Mouse (Mus musculus): Measurements from ENCODE around the gene Tbrg4. TPM values are rescaled to one million over a fixed set of nuclear protein-coding genes. Genes with fewer than 3 reads are reported as not detected.
A peak's percentile ranks its signal among the peaks of the same experiment; 100 is the strongest.
"Not testable (repeated sequence)": the region's sequence is repeated elsewhere in the genome, so short reads cannot be mapped to it uniquely, and the experiment has no call there.

Tbrg4 gene
- polyA plus RNA-seq, 1 experiment from 2014 or later, result 25.7 TPM

GRCm38 (mm10) chr11:6654903-6655302 is 29.0 kb upstream of the Tbrg4 start:
- Histone ChIP-seq H3K27ac (no peak overlapping the region), H3K9ac (no peak overlapping the region), H3K9me3 (ENCODE audit: control insufficient read depth, low read length) (no peaks in the 10 kb centered on the region), H3K4me1 (replicated peaks; ENCODE audit: control insufficient read depth, insufficient read depth, low read length) (peaks cover 6% of the 10 kb centered on the region; the same call in 1 of the 2 replicates), H3K4me3 (replicated peaks; ENCODE audit: low read length) (no peak overlapping the region), H3K36me3 (replicated peaks; ENCODE audit: control insufficient read depth, insufficient read depth) (no peaks in the 10 kb centered on the region), H3K4me2 (replicated peaks) (no peak overlapping the region), H3K27me3 (ENCODE audit: control insufficient read depth, insufficient read depth, low read length) (no peaks in the 10 kb centered on the region)
- ATAC-seq (ENCODE audit: low FRiP score), result peak; percentile 85
- peak; percentile 98 for DNase-seq (ENCODE audit: low spot score)
- WGBS, result 1% methylated on average over 2 of the region's 2 CpGs

DNA sequence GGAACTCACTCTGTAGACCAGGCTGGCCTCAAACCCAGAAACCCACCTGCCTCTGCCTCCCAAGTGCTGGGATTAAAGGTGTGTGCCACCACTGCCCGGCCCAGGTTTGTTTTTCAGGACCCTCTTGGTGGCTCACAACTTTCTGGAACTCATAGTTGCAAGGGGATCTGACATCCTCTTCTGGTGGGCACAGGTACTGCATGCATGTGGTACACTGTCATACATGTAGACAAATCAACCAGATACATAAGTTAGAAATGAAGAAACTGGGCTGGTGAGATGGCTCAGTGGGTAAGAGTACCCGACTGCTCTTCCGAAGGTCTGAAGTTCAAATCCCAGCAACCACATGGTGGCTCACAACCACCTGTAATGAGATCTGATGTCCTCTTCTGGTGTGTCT is 27.1 kb upstream of the Tbrg4 start:
- ATAC-seq (ENCODE audit: low FRiP score); H3K4me1 ChIP-seq (replicated peaks; ENCODE audit: control insufficient read depth, insufficient read depth, low read length); H3K4me2 ChIP-seq (replicated peaks); H3K27ac ChIP-seq; H3K9ac ChIP-seq; H3K9me3 ChIP-seq (ENCODE audit: control insufficient read depth, low read length); H3K36me3 ChIP-seq (replicated peaks; ENCODE audit: control insufficient read depth, insufficient read depth); DNase-seq (ENCODE audit: low spot score); H3K4me3 ChIP-seq (replicated peaks; ENCODE audit: low read length); H3K27me3 ChIP-seq (ENCODE audit: control insufficient read depth, insufficient read depth, low read length): not testable (repeated sequence)
- 86% methylated on average over 3 of the region's 3 CpGs for WGBS

DNA sequence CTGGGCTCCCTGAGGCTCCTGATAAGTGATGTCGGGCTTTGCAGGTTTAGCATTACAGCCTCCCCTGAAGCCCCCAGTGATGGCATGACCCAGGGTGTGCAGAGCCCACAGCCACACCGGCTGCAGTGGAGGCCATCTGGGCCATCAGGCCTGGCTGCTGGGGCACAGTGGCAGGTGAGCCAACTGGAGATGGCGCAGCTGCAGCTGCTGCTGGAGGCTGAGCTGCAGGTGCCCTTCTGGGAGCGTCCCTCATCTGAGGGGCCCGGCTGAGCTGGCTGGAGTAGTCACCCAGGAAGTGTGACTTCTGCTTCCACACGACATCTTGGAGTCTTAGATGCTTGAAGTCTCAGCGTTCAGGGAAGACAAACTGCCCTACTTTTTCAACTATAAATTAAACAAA is 24.7 kb upstream of the Tbrg4 start:
- Histone ChIP-seq H3K4me2 (replicated peaks) (no peak overlapping the region), H3K4me3 (replicated peaks; ENCODE audit: low read length) (no peak overlapping the region), H3K9ac (no peak overlapping the region), H3K9me3 (ENCODE audit: control insufficient read depth, low read length) (no peaks in the 10 kb centered on the region), H3K27me3 (ENCODE audit: control insufficient read depth, insufficient read depth, low read length) (no peaks in the 10 kb centered on the region), H3K36me3 (replicated peaks; ENCODE audit: control insufficient read depth, insufficient read depth) (no peaks in the 10 kb centered on the region), H3K27ac (no peak overlapping the region), H3K4me1 (replicated peaks; ENCODE audit: control insufficient read depth, insufficient read depth, low read length) (no peaks in the 10 kb centered on the region)
- no peak for ATAC-seq (ENCODE audit: low FRiP score)
- no peak for DNase-seq (ENCODE audit: low spot score)
- 66% methylated on average over 7 of the region's 7 CpGs for WGBS

DNA sequence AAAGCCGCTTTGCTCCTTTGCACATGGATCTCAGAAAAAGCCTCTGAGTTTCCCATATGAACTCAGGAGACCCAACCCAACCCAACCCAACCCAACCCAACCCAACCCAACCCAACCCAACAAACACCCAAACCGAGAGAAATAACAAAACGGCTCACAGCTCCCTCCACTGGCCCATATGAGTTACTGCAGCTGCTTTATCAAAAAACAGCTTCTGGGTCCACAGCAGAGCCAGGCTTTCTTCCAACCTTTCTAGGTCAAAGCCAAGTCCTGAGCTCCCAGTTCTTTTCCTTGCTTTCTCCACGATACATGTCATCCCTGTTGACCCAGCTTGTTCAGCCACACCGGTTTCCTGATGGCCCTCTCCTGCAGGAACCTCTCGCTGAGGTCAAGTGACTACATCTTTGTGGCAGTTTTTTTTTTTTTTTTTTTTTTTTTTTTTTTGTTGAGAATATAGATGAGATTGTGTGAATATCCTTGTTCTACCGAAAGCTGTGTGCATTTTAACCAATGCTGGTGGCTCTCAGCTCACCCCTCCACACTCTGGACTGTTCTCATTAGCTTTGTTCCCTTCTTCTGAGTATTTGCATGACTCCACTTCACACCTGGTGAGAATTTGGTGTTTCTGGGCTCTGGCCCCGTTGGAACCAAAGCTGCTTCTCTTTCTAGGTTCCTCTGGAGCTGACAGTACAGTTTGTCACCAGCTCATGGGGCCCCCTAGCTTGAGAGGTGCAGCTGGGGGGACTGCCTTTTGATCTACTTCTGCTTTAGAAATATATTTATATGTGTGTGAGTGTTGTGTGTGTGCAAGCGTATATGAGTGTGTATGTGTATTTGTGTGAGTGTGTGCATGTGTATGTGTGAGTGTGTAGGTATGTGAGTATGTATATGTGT is 22.2 kb upstream of the Tbrg4 start:
- H3K27ac ChIP-seq, result no peak overlapping the region
- H3K36me3 ChIP-seq (replicated peaks; ENCODE audit: control insufficient read depth, insufficient read depth), result no peaks in the 10 kb centered on the region
- WGBS, result 62% methylated on average over 9 of the region's 9 CpGs
- ATAC-seq (ENCODE audit: low FRiP score), result no peak
- H3K27me3 ChIP-seq (ENCODE audit: control insufficient read depth, insufficient read depth, low read length), result no peaks in the 10 kb centered on the region
- H3K9ac ChIP-seq, result no peak overlapping the region
- H3K4me2 ChIP-seq (replicated peaks), result no peak overlapping the region
- no peaks in the 10 kb centered on the region for H3K9me3 ChIP-seq (ENCODE audit: control insufficient read depth, low read length)
- no peak for DNase-seq (ENCODE audit: low spot score)
- H3K4me3 ChIP-seq (replicated peaks; ENCODE audit: low read length), result no peak overlapping the region
- no peaks in the 10 kb centered on the region for H3K4me1 ChIP-seq (replicated peaks; ENCODE audit: control insufficient read depth, insufficient read depth, low read length)

DNA sequence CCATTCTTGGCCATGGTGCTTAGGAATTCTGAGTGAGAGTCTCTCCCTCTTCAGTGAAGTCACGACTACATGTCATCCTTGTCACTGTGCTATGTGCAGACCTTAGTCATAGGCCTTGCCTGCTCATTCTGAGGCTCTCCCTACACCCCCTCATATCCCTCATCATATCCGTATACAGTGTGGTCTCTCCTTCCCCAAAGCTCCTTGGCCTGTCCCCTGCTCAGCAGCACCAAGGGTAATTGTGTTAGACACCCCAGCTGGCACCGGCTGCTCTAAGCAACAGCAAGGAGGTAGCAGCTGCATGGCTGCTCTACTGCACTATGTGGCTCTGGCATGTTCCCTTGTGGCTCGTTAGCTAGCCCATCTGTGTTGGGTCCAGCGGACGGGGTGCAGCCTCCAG is 18.7 kb upstream of the Tbrg4 start:
- H3K4me2 ChIP-seq (replicated peaks), result no peak overlapping the region
- no peaks in the 10 kb centered on the region for H3K36me3 ChIP-seq (replicated peaks; ENCODE audit: control insufficient read depth, insufficient read depth)
- ATAC-seq (ENCODE audit: low FRiP score), result peak; percentile 40; the same call in 1 of the 2 replicates
- H3K9ac ChIP-seq, result no peak overlapping the region
- no peak overlapping the region for H3K4me3 ChIP-seq (replicated peaks; ENCODE audit: low read length)
- DNase-seq (ENCODE audit: low spot score), result no peak
- no peaks in the 10 kb centered on the region for H3K27me3 ChIP-seq (ENCODE audit: control insufficient read depth, insufficient read depth, low read length)
- no peaks in the 10 kb centered on the region for H3K9me3 ChIP-seq (ENCODE audit: control insufficient read depth, low read length)
- H3K27ac ChIP-seq, result no peak overlapping the region
- no peaks in the 10 kb centered on the region for H3K4me1 ChIP-seq (replicated peaks; ENCODE audit: control insufficient read depth, insufficient read depth, low read length)
- WGBS, result 66% methylated on average over 6 of the region's 6 CpGs

- Histone ChIP-seq H3K9me3 (ENCODE audit: control insufficient read depth, low read length) (no peaks in the 10 kb centered on the region), H3K9ac (no peak overlapping the region), H3K27me3 (ENCODE audit: control insufficient read depth, insufficient read depth, low read length) (no peaks in the 10 kb centered on the region), H3K27ac (no peak overlapping the region), H3K4me2 (replicated peaks) (no peak overlapping the region), H3K4me3 (replicated peaks; ENCODE audit: low read length) (no peak overlapping the region), H3K4me1 (replicated peaks; ENCODE audit: control insufficient read depth, insufficient read depth, low read length) (no peaks in the 10 kb centered on the region), H3K36me3 (replicated peaks; ENCODE audit: control insufficient read depth, insufficient read depth) (no peaks in the 10 kb centered on the region)
- no peak for ATAC-seq (ENCODE audit: low FRiP score)
- WGBS, result 74% methylated on average over 6 of the region's 6 CpGs
- DNase-seq (ENCODE audit: low spot score), result no peak
Observed at GRCm38 (mm10) chr11:6639072-6639471, 13.2 kb upstream of the Tbrg4 start.

- no peak within 1 kb of the TSS for H3K9ac ChIP-seq
- H3K27me3 ChIP-seq (ENCODE audit: control insufficient read depth, insufficient read depth, low read length), result no peaks in the 10 kb centered on the region
- H3K27ac ChIP-seq, result no peak within 1 kb of the TSS
- 92% methylated on average over 4 of the region's 4 CpGs for WGBS
- DNase-seq (ENCODE audit: low spot score), result no peak
- no peak within 1 kb of the TSS for H3K4me3 ChIP-seq (replicated peaks; ENCODE audit: low read length)
- no peaks in the 10 kb centered on the region for H3K36me3 ChIP-seq (replicated peaks; ENCODE audit: control insufficient read depth, insufficient read depth)
- H3K4me1 ChIP-seq (replicated peaks; ENCODE audit: control insufficient read depth, insufficient read depth, low read length), result no peaks in the 10 kb centered on the region
- no peak for ATAC-seq (ENCODE audit: low FRiP score)
- no peak within 1 kb of the TSS for H3K4me2 ChIP-seq (replicated peaks)
- H3K9me3 ChIP-seq (ENCODE audit: control insufficient read depth, low read length), result no peaks in the 10 kb centered on the region
Observed at GRCm38 (mm10) chr11:6638537-6638936, 12.7 kb upstream of the Tbrg4 start, which contains the start of gene Wap. Gene Wap, minus strand, starts transcription at chr11:6638637.

GRCm38 (mm10) chr11:6636150-6636549 is 10.3 kb upstream of the Tbrg4 start:
- 75% methylated on average over 8 of the region's 8 CpGs for WGBS
- DNase-seq (ENCODE audit: low spot score), result no peak
- ATAC-seq (ENCODE audit: low FRiP score), result no peak; the same call in 1 of the 2 replicates

DNA sequence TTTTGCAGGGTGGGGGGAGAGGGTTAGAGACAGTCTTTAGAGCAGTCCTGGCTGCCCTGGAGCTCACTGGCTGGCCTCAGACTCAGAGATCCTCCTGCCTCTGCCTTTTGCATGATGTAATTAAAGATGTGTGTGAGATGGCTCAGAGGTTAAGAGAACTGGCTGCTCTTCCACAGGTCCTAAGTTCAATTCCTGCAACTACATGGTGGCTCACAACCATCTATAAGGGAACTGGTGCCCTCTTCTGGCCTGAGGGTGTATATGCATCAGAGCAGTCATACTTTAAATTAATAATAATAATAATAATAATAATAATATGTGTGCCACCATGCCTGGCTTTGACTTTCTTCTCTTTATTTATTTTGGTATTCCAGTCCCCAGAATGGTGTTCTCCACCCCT is 3.8 kb upstream of the Tbrg4 start:
- Histone ChIP-seq H3K4me1 (replicated peaks; ENCODE audit: control insufficient read depth, insufficient read depth, low read length) (peaks cover 14% of the 10 kb centered on the region), H3K36me3 (replicated peaks; ENCODE audit: control insufficient read depth, insufficient read depth) (no peaks in the 10 kb centered on the region), H3K9me3 (ENCODE audit: control insufficient read depth, low read length) (no peaks in the 10 kb centered on the region), H3K4me2 (replicated peaks) (no peak overlapping the region), H3K27me3 (ENCODE audit: control insufficient read depth, insufficient read depth, low read length) (no peaks in the 10 kb centered on the region), H3K4me3 (replicated peaks; ENCODE audit: low read length) (no peak overlapping the region), H3K27ac (no peak overlapping the region), H3K9ac (no peak overlapping the region)
- ATAC-seq (ENCODE audit: low FRiP score) (no peak), DNase-seq (ENCODE audit: low spot score) (peak; percentile 31)

More at GRCm38 (mm10) chr11:6636150-6636549, 10.3 kb upstream of the Tbrg4 start:
- Histone ChIP-seq H3K36me3 (replicated peaks; ENCODE audit: control insufficient read depth, insufficient read depth) (no peaks in the 10 kb centered on the region), H3K4me1 (replicated peaks; ENCODE audit: control insufficient read depth, insufficient read depth, low read length) (no peaks in the 10 kb centered on the region), H3K27me3 (ENCODE audit: control insufficient read depth, insufficient read depth, low read length) (no peaks in the 10 kb centered on the region), H3K9me3 (ENCODE audit: control insufficient read depth, low read length) (no peaks in the 10 kb centered on the region), H3K9ac (no peak overlapping the region), H3K4me2 (replicated peaks) (no peak overlapping the region), H3K4me3 (replicated peaks; ENCODE audit: low read length) (no peak overlapping the region), H3K27ac (no peak overlapping the region)

Measured in hindbrain, embryonic 14.5 days (tissue).